Mouse (Mus musculus) hindbrain, embryonic 12.5 days (tissue): ENCODE measurements around the gene Slc16a12. TPM values are rescaled to one million over a fixed set of nuclear protein-coding genes. Genes with fewer than 3 reads are reported as not detected.
A peak's percentile ranks its signal among the peaks of the same experiment; 100 is the strongest.

Experiments used
- ATAC-seq: fragments of 200-750 bp; cut with Nextera tagmentation; 2 replicates; pipeline ENCODE4 v1.8.0; 2017; ENCODE audit warnings: moderate TSS enrichment; ENCODE audit not compliant: low FRiP score
- H3K27ac ChIP-seq: fragments of 300-500 bp; sonication (generic); 2 replicates; pipeline ENCODE4 v1.5.1; 2016; ENCODE audit warnings: mild to moderate bottlenecking
- H3K27me3 ChIP-seq: fragments of 300-500 bp; sonication (generic); 2 replicates; pipeline ENCODE4 v1.6.1; 2016; ENCODE audit warnings: mild to moderate bottlenecking
- H3K36me3 ChIP-seq: fragments of 300-500 bp; sonication (generic); 2 replicates; pipeline ENCODE4 v1.6.1; 2016; ENCODE audit warnings: mild to moderate bottlenecking
- H3K4me1 ChIP-seq: fragments of 300-500 bp; sonication (generic); 2 replicates; pipeline ENCODE4 v1.6.1; 2016
- H3K4me2 ChIP-seq: fragments of 300-500 bp; sonication (generic); replicated peaks from 2 replicates; pipeline ENCODE4 v1.6.1; 2016; ENCODE audit warnings: mild to moderate bottlenecking
- H3K4me3 ChIP-seq: fragments of 300-500 bp; sonication (generic); 2 replicates; pipeline ENCODE4 v1.5.1; 2016; ENCODE audit warnings: mild to moderate bottlenecking
- H3K9ac ChIP-seq: fragments of 300-500 bp; sonication (generic); 2 replicates; pipeline ENCODE4 v1.6.1; 2016; ENCODE audit warnings: mild to moderate bottlenecking, moderate library complexity
- H3K9me3 ChIP-seq: fragments of 300-500 bp; sonication (generic); replicated peaks from 2 replicates; pipeline ENCODE4 v1.6.1; 2016; ENCODE audit warnings: mild to moderate bottlenecking
- WGBS: fragments of 180-500 bp; shearing (Covaris S2); methylation state at CpG from one replicate; pipeline ENCODE4 v1.1.7; 2016; 5-methylcytosine and 5-hydroxymethylcytosine counted together
- polyA plus RNA-seq: library from polyadenylated mRNA; unstranded; fragments of >200 nt; fragmentation: Nextera tagmentation; extraction: Ambion mirVana; gene quantifications from 2 replicates; pipeline ENCODE4 v1.2.1, GENCODE M21; 2016

Gene Slc16a12
- polyA plus RNA-seq = 2.5 and 3.3 TPM in 2 replicates

GRCm38 (mm10) chr19:34746688-34747504, at the start of gene Slc16a12:
Gene Slc16a12 (minus strand): TSS chr19:34747289.
- Histone ChIP-seq H3K4me3 (peak within 1 kb of the TSS; percentile 66), H3K9ac (peak within 1 kb of the TSS; percentile 67), H3K4me2 (peak within 1 kb of the TSS; percentile 100), H3K4me1 (0 out of 2 replicates have a peak, but pooled peaks cover 9% of the 10 kb centered on the region), H3K27ac (no peak within 1 kb of the TSS), H3K9me3 (no peaks in the 10 kb centered on the region), H3K27me3 (peaks cover 15% of the 10 kb centered on the region), H3K36me3 (no peaks in the 10 kb centered on the region)
- under 1% methylated on average over 53 of the region's 61 CpGs for WGBS
- ATAC-seq = peak; percentile 86

- Histone ChIP-seq H3K4me1 (no peaks in the 10 kb centered on the region), H3K9ac (no peak overlapping the region), H3K9me3 (no peaks in the 10 kb centered on the region), H3K4me3 (no peak overlapping the region), H3K27ac (no peak overlapping the region), H3K27me3 (no peaks in the 10 kb centered on the region), H3K36me3 (no peaks in the 10 kb centered on the region), H3K4me2 (no peak overlapping the region)
- 80% methylated on average over 4 of the region's 4 CpGs for WGBS
- no peak for ATAC-seq
These were observed 49.3 kb upstream of the Slc16a12 start for GRCm38 (mm10) chr19:34796396-34796795.

GRCm38 (mm10) chr19:34782491-34782890, 35.4 kb upstream of the Slc16a12 start:
- ATAC-seq = no peak
- Histone ChIP-seq H3K27me3 (no peaks in the 10 kb centered on the region), H3K36me3 (no peaks in the 10 kb centered on the region), H3K27ac (no peak overlapping the region), H3K9ac (no peak overlapping the region), H3K4me3 (no peak overlapping the region), H3K9me3 (no peaks in the 10 kb centered on the region), H3K4me1 (no peaks in the 10 kb centered on the region), H3K4me2 (no peak overlapping the region)
- WGBS = 90% methylated on average over 2 of the region's 2 CpGs

GRCm38 (mm10) chr19:34778993-34779392, 31.9 kb upstream of the Slc16a12 start:
- no peaks in the 10 kb centered on the region for H3K27me3 ChIP-seq
- H3K9me3 ChIP-seq = no peaks in the 10 kb centered on the region
- 100% methylated on average over 1 of the region's 1 CpGs for WGBS
- H3K27ac ChIP-seq = no peak overlapping the region
- no peak overlapping the region for H3K9ac ChIP-seq
- no peak overlapping the region for H3K4me2 ChIP-seq
- no peaks in the 10 kb centered on the region for H3K4me1 ChIP-seq
- H3K36me3 ChIP-seq = no peaks in the 10 kb centered on the region
- no peak overlapping the region for H3K4me3 ChIP-seq
- ATAC-seq = no peak

- Histone ChIP-seq H3K9me3 (no peaks in the 10 kb centered on the region), H3K4me3 (no peak overlapping the region), H3K4me1 (no peaks in the 10 kb centered on the region), H3K27me3 (no peaks in the 10 kb centered on the region), H3K36me3 (no peaks in the 10 kb centered on the region), H3K4me2 (no peak overlapping the region), H3K27ac (no peak overlapping the region), H3K9ac (no peak overlapping the region)
- no peak for ATAC-seq
These were observed 31.0 kb upstream of the Slc16a12 start for GRCm38 (mm10) chr19:34778098-34778497.

- Histone ChIP-seq H3K9me3 (no peaks in the 10 kb centered on the region), H3K27me3 (no peaks in the 10 kb centered on the region), H3K4me3 (no peak overlapping the region), H3K9ac (no peak overlapping the region), H3K4me1 (no peaks in the 10 kb centered on the region), H3K27ac (no peak overlapping the region), H3K36me3 (no peaks in the 10 kb centered on the region), H3K4me2 (no peak overlapping the region)
- 26% methylated on average over 6 of the region's 6 CpGs for WGBS
- no peak for ATAC-seq
These were observed 25.7 kb upstream of the Slc16a12 start for GRCm38 (mm10) chr19:34772775-34773174.

- WGBS = 91% methylated on average over 6 of the region's 6 CpGs
- Histone ChIP-seq H3K9ac (no peak overlapping the region), H3K27me3 (no peaks in the 10 kb centered on the region), H3K36me3 (no peaks in the 10 kb centered on the region), H3K27ac (no peak overlapping the region), H3K4me2 (no peak overlapping the region), H3K4me1 (no peaks in the 10 kb centered on the region), H3K9me3 (no peaks in the 10 kb centered on the region), H3K4me3 (no peak overlapping the region)
- no peak for ATAC-seq
These were observed 23.7 kb upstream of the Slc16a12 start for GRCm38 (mm10) chr19:34770764-34771163.

GRCm38 (mm10) chr19:34758754-34759153, 11.7 kb upstream of the Slc16a12 start:
- no peaks in the 10 kb centered on the region for H3K36me3 ChIP-seq
- ATAC-seq = no peak
- H3K4me1 ChIP-seq = no peaks in the 10 kb centered on the region
- no peak overlapping the region for H3K27ac ChIP-seq
- H3K27me3 ChIP-seq = peaks cover 3% of the 10 kb centered on the region; the same call in 1 of the 2 replicates
- H3K9ac ChIP-seq = no peak overlapping the region
- H3K4me2 ChIP-seq = no peak overlapping the region
- no peak overlapping the region for H3K4me3 ChIP-seq
- 88% methylated on average over 1 of the region's 1 CpGs for WGBS
- H3K9me3 ChIP-seq = no peaks in the 10 kb centered on the region; the same call in 1 of the 2 replicates

GRCm38 (mm10) chr19:34756561-34757240, 9.6 kb upstream of the Slc16a12 start:
- 90% methylated on average over 7 of the region's 7 CpGs for WGBS
- ATAC-seq = no peak
- no peak overlapping the region for H3K4me3 ChIP-seq
- H3K36me3 ChIP-seq = no peaks in the 10 kb centered on the region
- H3K9me3 ChIP-seq = no peaks in the 10 kb centered on the region; the same call in 1 of the 2 replicates
- no peak overlapping the region for H3K4me2 ChIP-seq
- no peak overlapping the region for H3K27ac ChIP-seq
- no peak overlapping the region for H3K9ac ChIP-seq
- H3K4me1 ChIP-seq = no peaks in the 10 kb centered on the region
- peaks cover 3% of the 10 kb centered on the region; the same call in 1 of the 2 replicates for H3K27me3 ChIP-seq

GRCm38 (mm10) chr19:34755680-34756079, 8.6 kb upstream of the Slc16a12 start:
- ATAC-seq = no peak
- WGBS = 92% methylated on average over 1 of the region's 1 CpGs

GRCm38 (mm10) chr19:34753243-34753642, 6.2 kb upstream of the Slc16a12 start:
- Histone ChIP-seq H3K9me3 (no peaks in the 10 kb centered on the region; the same call in 1 of the 2 replicates), H3K4me1 (no peaks in the 10 kb centered on the region), H3K27ac (no peak overlapping the region), H3K27me3 (peaks cover 3% of the 10 kb centered on the region; the same call in 1 of the 2 replicates), H3K4me3 (no peak overlapping the region), H3K36me3 (no peaks in the 10 kb centered on the region), H3K4me2 (no peak overlapping the region), H3K9ac (no peak overlapping the region)
- ATAC-seq = no peak
- 61% methylated on average over 5 of the region's 5 CpGs for WGBS

More at GRCm38 (mm10) chr19:34755680-34756079, 8.6 kb upstream of the Slc16a12 start:
- Histone ChIP-seq H3K4me2 (no peak overlapping the region), H3K36me3 (no peaks in the 10 kb centered on the region), H3K27me3 (peaks cover 3% of the 10 kb centered on the region; the same call in 1 of the 2 replicates), H3K9me3 (no peaks in the 10 kb centered on the region; the same call in 1 of the 2 replicates), H3K27ac (no peak overlapping the region), H3K4me1 (no peaks in the 10 kb centered on the region), H3K9ac (no peak overlapping the region), H3K4me3 (no peak overlapping the region)

GRCm38 (mm10) chr19:34752391-34753092, 5.5 kb upstream of the Slc16a12 start:
- ATAC-seq = no peak
- Histone ChIP-seq H3K4me1 (no peaks in the 10 kb centered on the region), H3K4me3 (no peak overlapping the region), H3K27ac (no peak overlapping the region), H3K9me3 (no peaks in the 10 kb centered on the region; the same call in 1 of the 2 replicates), H3K27me3 (peaks cover 3% of the 10 kb centered on the region; the same call in 1 of the 2 replicates), H3K36me3 (no peaks in the 10 kb centered on the region), H3K9ac (no peak overlapping the region), H3K4me2 (no peak overlapping the region)
- WGBS = 85% methylated on average over 3 of the region's 3 CpGs
